Mouse (Mus musculus) embryonic facial prominence, embryonic 11.5 days (tissue): ENCODE measurements around the gene Sema3a. TPM values are rescaled to one million over a fixed set of nuclear protein-coding genes. Genes with fewer than 3 reads are reported as not detected.

Experiments
- ATAC-seq: fragments of 200-750 bp; cut with Nextera tagmentation; replicated peaks from 2 replicates; pipeline ENCODE4 v1.8.0; 2017; ENCODE audit warnings: low read depth; ENCODE audit not compliant: insufficient number of reproducible peaks, low FRiP score, low TSS enrichment
- DNase-seq: peaks from one replicate; pipeline ENCODE4 v3.0.0-alpha.2; 2015; ENCODE audit warnings: low spot score
- H3K27ac ChIP-seq: fragments of 300-500 bp; sonication (generic); replicated peaks from 2 replicates; pipeline ENCODE4 v1.5.1; 2014; ENCODE audit warnings: mild to moderate bottlenecking, low read depth, low read length, control low read depth
- H3K27me3 ChIP-seq: fragments of 300-500 bp; sonication (generic); 2 replicates; pipeline ENCODE4 v1.6.1; 2014; ENCODE audit warnings: mild to moderate bottlenecking, low read length, moderate library complexity, mixed read lengths; ENCODE audit not compliant: control insufficient read depth, insufficient read depth
- H3K36me3 ChIP-seq: fragments of 300-500 bp; sonication (generic); replicated peaks from 2 replicates; pipeline ENCODE4 v1.6.1; 2014; ENCODE audit warnings: low read depth, mild to moderate bottlenecking, low read length, moderate library complexity, mixed read lengths; ENCODE audit not compliant: control insufficient read depth, insufficient read depth
- H3K4me1 ChIP-seq: fragments of 300-500 bp; sonication (generic); 2 replicates; pipeline ENCODE4 v1.6.1; 2014; ENCODE audit warnings: low read length, mixed read lengths; ENCODE audit not compliant: control insufficient read depth, insufficient read depth
- H3K4me2 ChIP-seq: fragments of 300-500 bp; sonication (generic); 2 replicates; pipeline ENCODE4 v1.6.1; 2014; ENCODE audit warnings: low read depth, mild to moderate bottlenecking, control low read depth, low read length, moderate library complexity
- H3K4me3 ChIP-seq: fragments of 300-500 bp; sonication (generic); 2 replicates; pipeline ENCODE4 v1.5.1; 2014; ENCODE audit warnings: low read depth, low read length, control low read depth
- H3K9ac ChIP-seq: fragments of 300-500 bp; sonication (generic); replicated peaks from 2 replicates; pipeline ENCODE4 v1.6.1; 2014; ENCODE audit warnings: mild to moderate bottlenecking, control low read depth, low read length
- H3K9me3 ChIP-seq: fragments of 300-500 bp; sonication (generic); replicated peaks from 2 replicates; pipeline ENCODE4 v1.6.1; 2016; ENCODE audit warnings: mild to moderate bottlenecking, low read length, inconsistent platforms, mixed read lengths; ENCODE audit not compliant: control insufficient read depth
- WGBS: fragments of 180-500 bp; shearing (Covaris S2); extraction: QIAGEN DNeasy Blood & Tissue Kit; methylation state at CpG from one replicate; pipeline ENCODE4 v1.1.7; 2014; 5-methylcytosine and 5-hydroxymethylcytosine counted together
- polyA plus RNA-seq: library from polyadenylated mRNA; unstranded; fragments of >200 nt; fragmentation: Nextera tagmentation; extraction: Ambion mirVana; gene quantifications from 2 replicates; pipeline ENCODE4 v1.2.1, GENCODE M21; 2014

The Sema3a gene
- polyA plus RNA-seq, 1 experiment from 2014 or later: 56.3 TPM

DNA sequence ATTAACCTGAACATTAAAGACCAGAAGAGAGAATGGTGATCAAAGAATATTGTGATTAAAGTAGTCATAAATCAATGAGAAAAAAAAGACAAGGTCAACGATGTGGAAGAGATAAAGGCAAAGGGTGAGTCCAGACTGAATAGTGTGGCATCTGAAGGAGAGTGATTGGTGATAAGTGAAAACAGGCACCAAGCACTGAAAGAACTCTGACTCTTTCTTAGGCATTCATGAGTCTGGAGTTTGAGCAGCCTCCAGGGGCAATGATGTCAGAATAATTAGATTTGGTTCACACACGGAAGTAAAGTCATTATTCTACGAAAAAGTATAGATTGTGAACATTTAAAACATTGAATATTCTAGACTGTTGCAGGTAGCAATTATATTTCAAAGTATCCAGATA, 235.5 kb downstream of the Sema3a start:
- 28% methylated on average over 3 of the region's 3 CpGs for WGBS
- Histone ChIP-seq H3K4me3 (no peak overlapping the region), H3K9me3 (no peaks in the 10 kb centered on the region), H3K27ac (no peak overlapping the region), H3K4me2 (no peak overlapping the region), H3K27me3 (no peaks in the 10 kb centered on the region), H3K36me3 (no peaks in the 10 kb centered on the region), H3K4me1 (no peaks in the 10 kb centered on the region), H3K9ac (no peak overlapping the region)
- DNase-seq: peak; percentile 49
- no peak for ATAC-seq

DNA sequence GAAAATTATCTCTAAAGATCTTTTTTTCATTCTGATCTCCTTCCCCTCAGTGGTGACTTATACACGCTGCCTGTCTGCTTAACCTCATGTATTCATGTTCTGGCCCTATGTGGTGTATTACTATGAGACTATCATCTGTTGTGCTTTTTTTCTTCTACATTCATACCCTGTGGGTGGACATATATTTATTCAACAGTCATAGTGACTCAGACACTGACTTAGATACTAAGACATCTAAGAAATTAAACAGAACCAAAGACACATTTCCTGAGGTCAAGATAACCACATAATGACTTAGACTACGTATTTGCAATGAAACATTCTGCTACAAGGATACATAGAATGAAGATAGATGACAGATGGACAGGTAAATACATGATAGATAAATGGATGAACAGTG, 239.9 kb downstream of the Sema3a start:
- H3K36me3 ChIP-seq: no peaks in the 10 kb centered on the region
- no peaks in the 10 kb centered on the region for H3K4me1 ChIP-seq
- no peak for DNase-seq
- no peaks in the 10 kb centered on the region for H3K9me3 ChIP-seq
- WGBS: 90% methylated on average over 2 of the region's 2 CpGs
- no peak overlapping the region for H3K27ac ChIP-seq
- no peak for ATAC-seq
- H3K9ac ChIP-seq: no peak overlapping the region
- no peaks in the 10 kb centered on the region for H3K27me3 ChIP-seq
- H3K4me2 ChIP-seq: no peak overlapping the region
- no peak overlapping the region for H3K4me3 ChIP-seq

DNA sequence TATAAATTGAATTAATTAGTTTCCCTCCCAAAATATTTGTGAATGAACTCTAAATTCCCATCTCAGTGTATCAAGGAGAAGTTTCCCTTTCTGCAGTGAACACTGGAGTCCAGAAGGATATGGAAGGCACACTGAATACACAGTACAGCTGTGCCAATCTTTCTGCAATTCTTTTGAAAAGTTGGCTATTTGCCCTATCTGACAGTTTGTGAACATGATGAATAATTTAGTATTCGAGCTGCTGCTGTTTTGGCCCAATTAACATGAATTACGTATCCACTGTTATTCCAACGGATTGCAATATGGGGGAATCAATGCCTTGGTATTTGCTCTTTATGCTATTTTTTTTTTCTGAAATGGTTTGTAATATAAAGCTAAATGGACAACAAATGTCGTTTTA, 254.0 kb downstream of the Sema3a start:
- Histone ChIP-seq H3K27ac (no peak overlapping the region), H3K9me3 (no peaks in the 10 kb centered on the region), H3K4me1 (no peaks in the 10 kb centered on the region), H3K36me3 (no peaks in the 10 kb centered on the region), H3K4me3 (no peak overlapping the region), H3K27me3 (no peaks in the 10 kb centered on the region), H3K9ac (no peak overlapping the region), H3K4me2 (no peak overlapping the region)
- DNase-seq: no peak
- WGBS: 77% methylated on average over 4 of the region's 4 CpGs
- ATAC-seq: no peak

DNA sequence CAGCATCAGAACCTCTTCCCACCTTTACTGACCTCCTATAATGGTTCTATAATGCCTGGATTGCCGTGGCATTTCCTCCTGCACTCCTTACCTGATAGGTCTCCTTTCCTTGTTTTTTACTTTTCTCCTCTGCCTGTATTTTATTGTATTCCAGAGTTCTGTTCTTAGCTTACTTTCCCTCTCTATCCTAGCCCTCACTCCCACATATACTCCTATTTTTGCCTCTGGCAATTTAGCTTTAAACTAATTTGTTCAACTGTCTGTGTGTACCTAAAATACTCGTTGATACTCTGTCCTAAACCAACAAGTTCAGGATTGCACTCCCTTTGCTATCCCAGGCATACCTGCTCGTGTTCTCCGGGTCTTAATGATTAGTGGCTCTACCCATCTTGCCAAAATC, 258.8 kb downstream of the Sema3a start:
- H3K9ac ChIP-seq: no peak overlapping the region
- no peak overlapping the region for H3K4me3 ChIP-seq
- H3K4me1 ChIP-seq: no peaks in the 10 kb centered on the region
- H3K4me2 ChIP-seq: no peak overlapping the region
- H3K9me3 ChIP-seq: no peaks in the 10 kb centered on the region
- WGBS: 77% methylated on average over 4 of the region's 4 CpGs
- DNase-seq (no peak), ATAC-seq (no peak)
- no peaks in the 10 kb centered on the region for H3K27me3 ChIP-seq
- H3K36me3 ChIP-seq: no peaks in the 10 kb centered on the region
- H3K27ac ChIP-seq: no peak overlapping the region

GRCm38 (mm10) chr5:13384714-13385113, 259.5 kb downstream of the Sema3a start:
- Histone ChIP-seq H3K27ac (no peak overlapping the region), H3K36me3 (no peaks in the 10 kb centered on the region), H3K4me2 (no peak overlapping the region), H3K4me3 (no peak overlapping the region), H3K27me3 (no peaks in the 10 kb centered on the region), H3K4me1 (no peaks in the 10 kb centered on the region), H3K9ac (no peak overlapping the region), H3K9me3 (no peaks in the 10 kb centered on the region)
- WGBS: 75% methylated on average over 4 of the region's 4 CpGs
- DNase-seq (no peak), ATAC-seq (no peak)

- Histone ChIP-seq H3K36me3 (no peaks in the 10 kb centered on the region), H3K9me3 (no peaks in the 10 kb centered on the region), H3K4me3 (no peak overlapping the region), H3K27ac (no peak overlapping the region), H3K4me1 (no peaks in the 10 kb centered on the region), H3K9ac (no peak overlapping the region), H3K4me2 (no peak overlapping the region), H3K27me3 (no peaks in the 10 kb centered on the region)
- DNase-seq: no peak
- WGBS: 91% methylated on average over 3 of the region's 3 CpGs
- ATAC-seq: no peak
Measured at GRCm38 (mm10) chr5:13386603-13387002, 261.4 kb downstream of the Sema3a start.

DNA sequence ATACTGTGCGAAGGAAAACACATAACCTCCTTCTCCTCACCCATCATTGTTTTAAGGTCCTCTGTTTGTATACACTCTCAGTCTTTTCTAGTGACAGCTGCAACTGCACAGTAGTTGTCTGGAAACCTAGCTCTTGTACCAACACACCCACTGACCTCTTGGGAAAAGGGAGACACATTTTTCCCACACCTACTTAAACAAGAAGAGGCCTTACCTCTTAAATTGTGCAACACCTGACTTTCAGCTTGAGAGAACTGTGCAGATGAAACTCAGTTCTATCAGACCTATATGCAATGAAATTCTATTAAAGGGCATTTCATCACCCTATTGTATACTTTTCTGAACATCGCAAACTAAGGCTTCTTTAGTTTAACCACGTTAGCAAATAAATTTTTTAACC, 262.5 kb downstream of the Sema3a start:
- DNase-seq (no peak), ATAC-seq (no peak)
- H3K36me3 ChIP-seq: no peaks in the 10 kb centered on the region
- no peaks in the 10 kb centered on the region for H3K27me3 ChIP-seq
- H3K9ac ChIP-seq: no peak overlapping the region
- 88% methylated on average over 3 of the region's 3 CpGs for WGBS
- H3K4me2 ChIP-seq: no peak overlapping the region
- no peaks in the 10 kb centered on the region for H3K4me1 ChIP-seq
- no peaks in the 10 kb centered on the region for H3K9me3 ChIP-seq
- H3K4me3 ChIP-seq: no peak overlapping the region
- H3K27ac ChIP-seq: no peak overlapping the region

GRCm38 (mm10) chr5:13389995-13390394, 264.8 kb downstream of the Sema3a start:
- no peaks in the 10 kb centered on the region for H3K36me3 ChIP-seq
- no peaks in the 10 kb centered on the region for H3K4me1 ChIP-seq
- DNase-seq (no peak), ATAC-seq (no peak)
- WGBS: 72% methylated on average over 3 of the region's 3 CpGs
- no peak overlapping the region for H3K4me2 ChIP-seq
- H3K9me3 ChIP-seq: no peaks in the 10 kb centered on the region
- H3K27ac ChIP-seq: no peak overlapping the region
- H3K4me3 ChIP-seq: no peak overlapping the region
- no peak overlapping the region for H3K9ac ChIP-seq
- H3K27me3 ChIP-seq: no peaks in the 10 kb centered on the region
